Mouse (Mus musculus): ENCODE measurements around the gene Cdiptos.

Cdiptos gene

DNA sequence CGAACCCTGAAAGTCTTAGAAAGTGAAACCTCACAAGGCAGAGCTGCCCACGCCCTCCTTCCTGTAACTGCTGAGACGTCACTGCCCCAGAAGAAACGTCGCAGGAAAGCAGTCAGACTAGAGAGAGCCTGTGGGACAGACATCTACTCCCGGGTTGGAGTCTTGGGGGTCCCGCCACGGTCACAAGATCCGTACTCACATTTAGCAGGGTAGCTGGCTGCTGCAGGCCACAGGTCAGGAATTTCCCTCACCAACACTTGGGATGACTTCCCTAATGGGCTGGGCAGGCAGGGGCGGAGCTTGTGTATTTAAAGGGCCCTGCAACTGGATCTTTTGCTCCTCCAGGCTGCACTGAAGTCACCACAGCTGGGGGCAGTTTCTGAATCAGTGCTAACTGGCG, 38.4 kb upstream of the Cdiptos start, which contains the start of gene Mvp:
Gene Mvp, minus strand, starts transcription at position 302 of the 400 bp plus-strand sequence.
- DNase-seq (ENCODE audit: low spot score), result peak; percentile 70

DNA sequence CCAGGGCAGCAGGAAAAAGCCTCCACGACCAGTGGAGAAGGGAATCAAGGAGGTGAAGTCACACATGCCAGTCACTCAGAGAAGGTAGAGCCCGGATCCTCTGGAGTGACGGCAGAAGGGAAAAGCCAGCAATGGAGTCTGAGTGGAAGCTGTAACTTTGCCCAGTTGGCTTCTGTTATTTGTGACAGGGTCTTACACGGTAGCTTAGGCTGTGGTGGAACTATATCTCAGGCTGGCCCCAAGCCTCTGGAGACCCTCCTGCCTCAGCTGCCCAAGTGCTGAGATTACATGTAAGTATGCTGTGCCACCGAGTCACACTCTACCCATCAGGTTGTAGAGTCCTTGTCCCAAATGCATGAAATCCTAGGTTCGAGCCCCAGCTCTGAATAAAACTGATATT, 37.5 kb upstream of the Cdiptos start:
- DNase-seq (ENCODE audit: low spot score), result no peak

DNA sequence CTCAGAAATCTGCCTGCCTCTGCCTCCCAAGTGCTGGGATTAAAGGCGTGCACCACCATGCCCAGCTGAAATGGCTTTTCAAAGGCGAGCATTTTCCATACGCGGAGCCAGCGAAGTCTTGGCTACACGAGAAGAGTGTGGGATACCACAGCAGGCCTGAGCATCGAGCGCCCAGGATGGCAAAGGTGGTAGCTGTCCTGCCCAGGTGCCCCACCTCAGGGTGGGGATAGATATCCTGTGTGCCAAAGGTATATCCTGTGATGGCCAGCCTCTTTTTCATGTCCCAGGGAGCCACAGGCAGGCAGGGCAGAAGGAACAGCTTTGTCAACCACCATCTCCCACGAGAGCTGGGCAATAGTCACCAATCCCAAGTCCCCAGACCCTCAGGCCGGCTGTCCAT, 36.9 kb upstream of the Cdiptos start:
- DNase-seq (ENCODE audit: low spot score), result no peak

DNA sequence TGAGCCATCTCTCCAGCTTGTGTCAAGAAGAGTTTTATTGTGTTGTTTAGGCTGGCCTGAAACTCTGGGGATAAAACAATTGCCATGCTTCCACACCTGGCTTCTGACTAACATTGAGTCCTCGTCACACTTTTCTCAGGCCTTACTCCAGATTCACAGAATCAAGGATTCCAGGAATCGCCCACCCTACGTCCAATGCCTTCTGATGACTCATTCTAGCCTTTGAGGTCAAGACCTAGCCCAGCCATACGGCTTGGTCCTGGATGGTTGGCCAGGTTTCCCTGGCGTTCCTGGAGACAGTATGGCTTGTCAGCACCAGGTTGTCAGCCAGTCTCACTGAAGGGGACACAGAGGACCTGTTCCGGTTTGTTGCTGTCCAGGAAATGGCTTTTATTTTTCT, 36.5 kb upstream of the Cdiptos start:
- DNase-seq (ENCODE audit: low spot score), result no peak

DNA sequence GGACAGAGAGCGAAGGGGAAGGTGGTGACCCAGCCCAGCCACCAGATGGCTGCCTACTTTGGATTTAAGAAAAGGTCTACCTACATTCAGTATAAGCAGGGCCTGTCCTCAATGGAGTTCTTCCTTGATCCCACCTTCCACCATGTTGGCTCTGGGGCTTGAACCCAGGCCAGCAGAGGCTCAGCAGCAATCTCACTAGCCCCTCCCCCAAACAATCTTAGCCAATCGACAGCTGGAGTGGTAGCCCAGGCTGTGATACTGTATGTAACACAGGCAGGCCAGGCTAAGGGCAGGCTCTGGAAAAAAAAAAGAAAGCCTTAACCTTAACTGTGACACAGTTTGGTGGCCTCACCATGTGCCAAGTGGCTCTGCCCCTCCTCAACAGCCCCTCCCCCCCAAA, 35.8 kb upstream of the Cdiptos start:
- no peak for DNase-seq (ENCODE audit: low spot score)

DNA sequence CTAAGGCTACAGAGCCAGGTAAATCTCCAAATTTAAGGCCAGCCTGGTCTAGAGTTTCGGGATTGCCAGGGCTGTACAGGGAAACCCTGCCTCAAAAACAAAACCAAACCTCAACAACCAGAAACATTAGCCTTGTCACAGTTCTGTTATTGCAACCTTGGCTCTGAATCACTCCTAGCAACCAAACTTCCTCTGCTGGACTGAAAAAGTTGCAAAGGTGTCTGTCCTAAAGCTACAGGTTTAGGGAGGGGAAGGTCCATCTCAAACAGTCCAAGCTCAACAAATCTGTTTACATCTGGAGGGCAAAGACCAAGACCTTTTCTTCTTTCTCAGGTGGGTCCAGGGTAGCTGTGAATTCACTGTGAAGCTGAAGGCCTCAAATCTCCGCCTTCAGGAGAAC, 35.2 kb upstream of the Cdiptos start:
- DNase-seq (ENCODE audit: low spot score), result no peak

DNA sequence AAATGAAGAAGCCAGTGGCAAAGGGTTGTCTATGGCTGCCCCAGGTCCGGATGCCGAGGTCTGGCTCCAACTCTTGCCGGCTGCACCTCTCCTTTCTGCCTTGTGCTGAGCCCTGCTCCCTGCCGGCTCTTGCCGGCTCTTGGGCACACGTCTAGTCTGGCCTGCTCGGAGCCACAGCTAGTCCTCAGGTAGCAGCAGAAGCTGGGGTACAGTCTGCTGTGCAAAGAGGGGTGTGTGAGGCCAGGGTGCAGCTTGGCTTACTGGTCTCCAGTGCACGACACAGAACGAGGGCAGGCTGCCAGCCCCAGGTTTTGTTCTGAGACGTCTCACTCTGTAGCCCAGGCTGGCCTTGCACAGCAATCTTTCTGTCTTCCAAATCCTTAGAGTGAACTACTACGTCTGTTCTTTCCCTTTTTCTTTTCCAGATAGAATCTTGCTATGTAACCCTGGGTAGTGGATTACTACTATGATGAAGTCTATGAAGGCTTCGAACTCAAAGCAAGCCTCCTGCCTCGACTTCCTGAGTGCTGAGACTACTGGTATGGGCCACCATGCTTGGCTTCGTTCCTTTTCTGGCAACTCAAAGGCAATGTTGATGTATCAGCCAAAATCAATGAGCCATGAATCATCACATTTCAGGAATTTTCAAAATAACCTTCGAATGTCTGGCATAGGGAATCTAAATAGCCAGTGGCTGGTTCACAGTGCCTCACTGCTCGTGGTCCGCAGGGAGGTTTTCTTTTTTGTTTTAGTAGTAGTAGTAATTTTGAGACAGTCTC, 33.6 kb upstream of the Cdiptos start:
- no peak for DNase-seq (ENCODE audit: low spot score)

DNA sequence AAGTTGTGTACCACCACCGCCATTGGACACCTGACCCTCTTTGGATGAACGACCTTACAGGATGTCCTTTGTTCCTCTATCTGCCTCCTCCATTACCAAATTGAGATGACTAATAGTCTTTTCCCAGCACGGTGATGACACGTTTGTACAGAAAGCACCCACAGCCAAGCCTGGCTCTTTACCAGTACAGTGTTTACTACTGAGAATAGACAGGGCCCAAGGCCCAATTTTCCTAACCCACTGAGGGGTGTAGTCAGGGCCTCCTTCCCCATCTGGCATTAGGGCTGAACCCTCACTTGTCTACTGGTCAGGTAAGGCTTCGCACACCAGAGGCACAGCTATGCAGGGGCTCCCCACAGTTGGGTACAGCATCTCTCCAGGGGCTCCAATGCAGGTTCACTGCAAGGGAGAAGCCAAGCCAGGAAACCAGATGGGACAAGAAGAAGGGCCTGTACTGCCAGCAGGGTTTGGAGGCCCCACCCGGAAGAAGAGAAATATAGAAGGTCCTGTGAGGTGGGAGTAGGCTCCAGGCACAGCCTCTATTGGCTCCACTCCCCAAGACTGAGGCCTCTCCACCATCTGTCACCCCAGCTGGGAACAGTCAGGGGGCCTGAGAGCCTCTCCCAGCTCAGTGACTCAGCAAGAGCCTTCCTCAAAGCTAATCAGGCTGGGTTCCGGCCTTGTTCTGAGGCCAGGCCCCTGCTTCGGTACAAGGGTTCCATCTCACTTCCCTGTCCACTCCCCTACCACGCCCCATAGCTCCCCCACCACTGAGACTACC, 32.5 kb upstream of the Cdiptos start:
- DNase-seq (ENCODE audit: low spot score), result peak; percentile 40

DNA sequence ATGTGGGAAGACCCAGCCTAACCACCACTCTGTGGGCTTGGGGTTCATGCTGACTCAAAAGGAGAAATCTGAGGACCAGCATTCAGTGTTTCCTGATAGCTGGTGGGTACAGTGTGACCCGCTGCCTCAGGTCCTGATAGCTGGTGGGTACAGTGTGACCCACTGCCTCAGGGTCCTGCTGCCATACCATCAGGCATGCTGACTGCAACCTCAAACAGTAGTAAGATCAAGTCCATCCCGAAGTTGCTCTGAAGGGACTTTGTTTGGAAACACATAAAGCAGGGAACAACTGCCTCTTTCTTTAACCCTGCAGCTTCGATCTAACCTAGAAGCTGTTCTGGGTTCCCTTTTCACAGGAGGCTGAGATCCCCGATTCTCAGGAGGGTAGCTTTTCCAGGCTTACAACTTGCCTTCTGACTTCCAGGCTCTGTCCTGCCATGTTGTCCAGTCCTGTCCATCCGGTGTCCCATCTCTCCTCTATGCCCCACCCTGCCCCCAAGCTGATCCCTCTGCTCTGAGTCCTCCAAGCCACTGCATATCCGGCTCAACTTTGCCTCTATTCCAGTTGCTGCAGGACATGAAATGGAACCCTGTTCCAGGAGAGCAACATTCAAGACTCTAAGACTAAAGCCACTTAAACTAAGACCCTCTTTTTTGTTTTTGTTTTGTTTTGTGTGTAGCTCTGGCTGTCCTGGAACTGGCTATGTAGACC, 31.6 kb upstream of the Cdiptos start:
- no peak for DNase-seq (ENCODE audit: low spot score)

DNA sequence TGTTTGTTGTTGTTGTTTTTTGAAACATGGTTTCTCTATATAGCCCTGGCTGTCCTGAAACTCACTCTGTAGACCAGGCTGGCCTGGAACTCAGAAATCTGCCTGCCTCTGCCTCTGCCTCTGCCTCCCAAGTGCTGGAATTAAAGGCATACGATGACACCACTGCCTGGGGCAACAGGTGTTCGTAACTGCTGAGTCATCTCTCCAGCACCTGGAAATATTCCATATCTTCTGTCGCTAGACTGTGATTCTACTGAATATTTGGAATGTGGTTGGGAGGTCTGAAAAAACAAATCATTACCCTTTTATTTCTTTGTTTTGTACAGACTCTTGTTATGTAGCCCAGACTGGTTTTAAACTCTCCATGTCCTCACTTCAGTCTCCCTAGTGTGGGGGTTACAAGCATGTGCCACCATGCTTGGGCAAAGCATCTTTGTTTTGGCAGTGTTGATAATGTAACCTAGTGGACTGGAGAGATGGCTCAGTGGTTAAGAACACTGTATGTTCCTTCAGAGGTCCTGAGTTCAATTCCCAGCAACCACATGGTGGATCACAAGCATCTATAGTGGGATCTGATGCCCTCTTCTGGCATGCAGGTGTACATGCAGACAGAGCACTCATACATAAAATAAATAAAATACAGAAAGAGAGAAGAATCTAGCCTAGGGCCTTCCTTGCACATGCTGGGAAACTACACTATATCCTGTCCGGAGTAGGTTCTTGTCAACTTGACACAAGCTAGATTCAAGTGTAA, 28.4 kb upstream of the Cdiptos start:
- no peak for DNase-seq (ENCODE audit: low spot score)

DNA sequence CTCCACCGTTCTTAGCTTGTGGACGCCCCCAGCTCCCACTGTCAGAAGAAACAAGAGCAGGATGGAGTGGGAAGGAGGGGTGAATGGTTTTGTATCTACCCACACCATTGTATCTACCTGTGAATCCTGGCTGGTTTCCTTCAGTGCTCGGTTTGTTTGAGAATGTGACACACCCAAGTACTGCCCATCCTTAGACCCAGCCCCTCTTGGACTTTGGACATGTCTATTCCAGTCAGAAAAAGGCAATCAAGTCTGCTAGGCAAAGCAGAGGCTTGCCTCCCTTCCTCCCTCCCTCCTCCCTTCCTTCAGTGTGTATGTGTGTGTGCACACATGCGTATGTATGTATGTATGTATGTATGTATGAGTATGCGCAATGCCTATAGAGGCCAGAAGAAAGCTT, 27.7 kb upstream of the Cdiptos start:
- no peak for DNase-seq (ENCODE audit: low spot score)

DNA sequence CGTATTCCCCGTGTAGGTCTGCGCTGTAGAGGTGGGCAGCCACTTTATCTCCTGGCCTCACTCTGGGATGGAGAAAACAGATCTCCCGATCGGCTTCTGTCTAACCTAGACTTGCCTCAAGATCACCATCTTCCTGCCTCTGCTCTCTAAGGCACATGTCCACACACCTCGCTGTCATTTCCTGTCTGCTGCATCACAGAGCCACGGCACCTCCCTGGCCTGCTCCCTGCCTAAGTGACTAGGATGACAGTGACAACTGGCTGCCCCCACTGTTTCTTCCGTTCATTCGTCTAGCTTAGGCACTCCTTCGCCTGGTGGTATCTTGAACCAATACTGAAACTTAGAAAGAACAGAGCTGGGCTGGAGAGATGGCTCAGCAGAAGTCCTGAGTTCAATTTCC, 23.7 kb upstream of the Cdiptos start:
- DNase-seq (ENCODE audit: low spot score), result no peak

DNA sequence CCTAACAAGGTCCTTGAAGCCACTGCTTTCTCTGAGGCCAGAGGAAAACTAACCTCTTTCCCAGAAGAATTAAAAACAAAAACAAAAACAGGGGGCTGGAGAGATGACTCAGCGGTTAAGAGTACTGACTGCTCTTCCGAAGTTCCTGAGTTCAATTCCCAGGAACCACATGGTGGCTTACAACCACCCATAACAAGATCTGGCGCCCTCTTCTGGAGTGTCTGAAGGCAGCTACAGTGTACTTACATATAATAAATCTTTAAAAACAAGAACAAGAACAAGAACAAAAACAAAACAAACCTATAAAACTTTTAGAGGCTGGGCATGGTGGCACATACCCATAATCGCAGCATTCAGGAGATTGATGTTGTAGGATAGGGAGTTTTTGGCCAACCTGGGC, 20.6 kb upstream of the Cdiptos start:
- no peak for DNase-seq (ENCODE audit: low spot score)

DNA sequence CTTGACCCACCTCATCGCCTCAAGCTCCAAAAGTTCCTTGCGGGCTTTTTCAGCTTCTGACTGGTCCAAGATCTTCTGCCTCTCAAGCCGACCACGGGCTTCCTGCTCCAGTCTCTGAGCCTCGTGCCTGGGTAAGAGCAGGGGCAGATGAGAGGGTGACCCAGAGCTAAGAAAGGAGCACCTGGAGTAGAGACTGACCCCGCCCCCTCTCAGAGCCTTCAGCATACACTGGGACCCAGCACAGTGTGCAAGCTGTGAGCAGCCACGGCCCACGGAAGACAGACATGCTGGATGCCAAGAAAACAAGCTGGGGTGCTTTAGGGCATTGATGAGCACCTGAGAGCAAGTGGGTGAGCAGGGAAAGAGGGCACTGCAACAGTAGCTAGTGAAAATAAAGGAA, 12.9 kb upstream of the Cdiptos start:
- no peak for DNase-seq (ENCODE audit: low spot score)

DNA sequence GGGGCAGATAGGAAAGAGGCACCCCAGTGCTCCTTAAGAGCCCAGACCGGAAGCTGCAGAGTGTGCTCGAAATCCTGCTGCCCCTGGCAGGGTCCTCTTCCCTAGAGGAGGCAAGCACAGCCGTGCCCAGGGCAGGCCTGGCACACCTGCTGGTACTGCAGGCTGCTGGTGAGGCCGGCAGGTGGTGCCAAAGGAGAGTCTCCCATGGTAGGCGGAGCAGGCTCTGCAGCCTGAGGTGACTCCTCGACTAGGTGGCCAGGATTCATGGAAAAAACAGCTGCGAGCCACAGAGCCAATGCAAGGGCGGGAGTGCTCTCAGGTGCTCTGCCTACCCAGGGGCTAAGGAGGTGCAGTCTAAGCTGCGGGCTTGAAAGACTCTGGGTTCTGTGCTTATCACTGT, 10.4 kb upstream of the Cdiptos start:
- DNase-seq (ENCODE audit: low spot score), result peak; percentile 6

DNA sequence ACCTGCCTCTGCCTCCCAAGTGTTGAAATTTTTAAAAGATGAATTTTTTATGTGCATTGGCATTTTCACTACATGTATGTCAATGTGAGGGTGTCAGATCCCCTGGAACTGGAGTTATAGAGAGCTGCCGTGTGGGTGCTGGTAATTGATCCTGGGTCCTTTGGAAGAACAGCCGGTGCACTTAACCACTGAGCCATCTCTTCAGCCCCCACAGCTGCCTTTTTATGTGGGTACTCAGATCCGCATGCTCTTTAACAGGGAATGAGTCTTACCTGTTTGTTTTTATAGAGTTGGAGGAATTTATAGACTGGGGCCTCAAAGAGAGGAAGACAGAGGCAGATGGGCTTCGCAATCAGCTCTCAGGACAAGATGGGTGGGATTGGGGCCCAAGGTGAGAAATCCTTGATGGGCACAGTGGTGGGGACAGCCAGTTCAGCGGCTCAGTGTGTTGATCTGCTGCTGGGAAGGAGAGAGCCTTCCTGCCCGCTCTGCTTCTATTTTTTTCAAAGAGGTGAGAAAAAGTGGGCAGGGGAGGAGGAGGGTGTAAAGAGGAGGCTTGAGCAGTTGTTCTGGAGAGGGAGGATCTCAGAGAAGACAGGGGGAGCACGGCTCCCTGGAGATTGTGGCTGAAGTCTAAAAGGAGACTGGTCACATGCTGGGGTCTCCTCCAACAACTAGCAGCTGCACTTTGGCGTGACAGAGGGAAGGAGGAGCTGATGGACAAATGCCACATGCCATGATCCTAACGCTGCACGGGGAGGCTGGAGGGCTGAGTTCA, 9.0 kb upstream of the Cdiptos start:
- DNase-seq (ENCODE audit: low spot score), result no peak

DNA sequence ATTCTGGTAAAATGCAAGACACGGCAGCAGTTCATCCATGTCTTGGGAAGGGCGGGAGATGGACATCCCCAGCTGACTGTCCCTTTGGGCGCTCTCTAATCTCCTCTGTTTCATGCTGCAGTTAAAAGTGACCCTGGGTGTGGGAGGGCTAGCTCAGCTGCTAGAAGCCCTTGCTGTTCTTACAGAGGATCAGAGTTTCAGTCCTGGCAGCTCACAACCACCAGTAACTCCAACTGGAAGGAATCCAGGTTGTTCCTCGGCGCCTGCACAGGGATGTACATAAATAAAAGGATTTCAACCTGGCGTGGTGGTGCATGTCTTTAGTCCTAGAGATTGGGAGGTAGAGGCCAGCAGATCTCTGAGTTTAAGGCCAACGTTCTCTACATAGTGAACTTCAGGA, 7.2 kb upstream of the Cdiptos start:
- DNase-seq (ENCODE audit: low spot score), result no peak

DNA sequence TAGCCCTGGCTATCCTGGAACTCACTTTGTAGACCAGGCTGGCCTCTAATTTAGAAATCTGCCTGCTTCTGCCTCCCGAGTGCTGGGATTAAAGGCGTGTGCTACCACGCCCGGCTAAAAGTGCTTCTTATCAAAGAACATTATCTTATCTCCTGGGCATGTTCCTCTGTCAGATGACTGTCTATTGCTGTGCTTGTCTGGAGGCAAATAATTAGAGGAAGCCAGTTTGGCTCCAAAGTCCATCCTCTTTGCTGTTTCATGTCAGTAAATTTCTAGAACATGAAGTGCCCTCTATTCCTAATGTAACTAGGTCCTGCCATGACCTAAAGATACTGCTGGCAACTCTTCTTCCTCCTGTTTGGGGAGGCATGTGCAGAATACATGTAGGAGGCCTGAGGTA, 6.2 kb upstream of the Cdiptos start:
- no peak for DNase-seq (ENCODE audit: low spot score)

DNA sequence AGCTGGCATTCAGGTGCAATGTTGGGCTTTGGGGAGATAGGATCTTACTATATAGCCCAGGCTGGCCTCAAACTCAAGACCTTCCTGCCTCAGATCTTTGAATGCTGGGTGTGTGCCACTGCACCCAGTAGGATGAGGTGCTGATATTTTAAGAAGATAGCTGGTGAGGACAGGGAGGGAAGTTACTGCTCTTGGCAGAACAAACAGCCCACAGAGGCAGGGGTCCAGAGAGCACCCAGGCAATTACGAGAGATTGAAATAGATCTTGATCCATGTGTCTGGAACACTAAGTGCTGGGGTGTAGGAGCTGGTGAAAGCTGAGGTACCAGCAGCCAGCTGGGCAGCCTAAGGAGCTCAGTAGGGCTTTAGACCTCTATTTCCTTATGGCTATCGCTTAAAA, 5.7 kb upstream of the Cdiptos start:
- no peak for DNase-seq (ENCODE audit: low spot score)

DNA sequence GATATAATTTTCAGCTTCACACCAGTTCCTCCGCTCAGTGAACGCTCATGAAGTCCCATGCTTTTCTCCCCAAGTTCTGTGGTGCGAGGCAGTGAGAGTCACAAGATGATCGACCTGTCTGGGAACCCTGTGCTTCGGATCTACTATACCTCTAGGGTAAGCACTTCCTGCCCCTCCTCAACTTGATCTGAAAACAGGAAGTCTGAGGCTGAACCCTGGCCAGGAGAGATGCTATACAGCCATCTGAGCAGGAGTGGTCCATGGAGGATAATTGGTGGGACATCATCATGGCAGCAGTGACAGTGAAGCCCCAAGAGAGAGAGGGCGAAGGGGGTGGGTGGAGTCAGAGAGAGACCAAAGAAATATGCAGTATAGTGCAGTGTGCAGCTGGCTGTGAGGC, 2.9 kb upstream of the Cdiptos start:
- no peak for DNase-seq (ENCODE audit: low spot score)

DNA sequence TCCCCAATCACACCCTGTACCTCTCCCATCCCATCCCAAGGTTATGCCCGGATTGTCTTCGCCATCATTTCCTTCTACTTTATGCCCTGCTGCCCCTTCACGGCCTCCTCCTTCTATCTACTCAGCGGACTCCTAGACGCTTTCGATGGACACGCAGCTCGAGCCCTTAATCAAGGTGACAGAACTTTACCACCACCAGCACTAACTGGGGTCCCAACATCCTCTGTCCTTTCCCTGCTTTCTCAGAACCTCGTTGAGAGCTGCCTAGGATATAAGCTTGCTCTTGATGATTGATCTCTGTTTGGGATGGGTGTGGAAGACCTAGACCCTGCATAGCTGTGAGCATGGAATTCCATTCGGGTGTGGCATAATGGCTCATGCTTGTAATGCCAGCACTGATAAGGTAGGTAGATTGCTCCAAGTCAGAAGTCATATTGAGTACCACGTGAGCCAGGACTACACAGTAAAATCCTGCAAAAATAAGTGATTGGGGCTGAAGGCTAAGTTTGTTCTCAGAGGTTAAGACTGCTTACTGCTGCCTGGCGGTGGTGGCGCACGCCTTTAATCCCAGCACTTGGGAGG, 1.1 kb upstream of the Cdiptos start:
- DNase-seq (ENCODE audit: low spot score), result peak; percentile 18

DNA sequence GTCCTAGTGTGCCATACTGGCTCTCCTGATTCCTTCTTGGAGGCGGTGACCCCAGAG, 177 bp downstream of the Cdiptos start, which contains the start of gene Cdipt:
Gene Cdipt, plus strand, starts transcription at position 22 of the 57 bp plus-strand sequence.
- DNase-seq (ENCODE audit: low spot score), result no peak
